Mouse (Mus musculus): Measurements from ENCODE around the gene Cklf. TPM values are rescaled to one million over a fixed set of nuclear protein-coding genes. Genes with fewer than 3 reads are reported as not detected.
"Not testable (repeated sequence)": the region's sequence is repeated elsewhere in the genome, so short reads cannot be mapped to it uniquely, and the experiment has no call there.

Gene Cklf
- total and polyA plus RNA-seq, 2 experiments from 2014 or later: 1.7 to 13.3 TPM

- ATAC-seq (ENCODE audit: insufficient read depth, low read depth) (no peak), DNase-seq (ENCODE audit: low spot score) (no peak)
- TF ChIP-seq EP300 (IDR thresholded peaks at IDR 0.05; ENCODE audit: low read depth): no peak
- TF ChIP-seq CTCF (IDR thresholded peaks at IDR 0.05; ENCODE audit: low read depth): no peak
- H3K36me3 ChIP-seq (replicated peaks; ENCODE audit: control insufficient read depth, insufficient read depth, low read length): peaks cover 8% of the 10 kb centered on the region; the same call in 1 of the 2 replicates
- H3K4me3 ChIP-seq (ENCODE audit: low read depth, low read length): no peak overlapping the region
- H3K4me1 ChIP-seq (ENCODE audit: control insufficient read depth, insufficient read depth): no peaks in the 10 kb centered on the region
- no peaks in the 10 kb centered on the region for H3K27me3 ChIP-seq (ENCODE audit: control insufficient read depth, insufficient read depth, low read length)
- no peaks in the 10 kb centered on the region for H3K9me3 ChIP-seq (replicated peaks; ENCODE audit: control insufficient read depth, low read length)
- no peak overlapping the region for H3K9ac ChIP-seq (replicated peaks; ENCODE audit: low read depth, low read length)
- H3K4me2 ChIP-seq (ENCODE audit: low read depth, low read length): no peak overlapping the region
- H3K27ac ChIP-seq (ENCODE audit: low read depth): no peak overlapping the region
Measured at GRCm38 (mm10) chr8:104268368-104268767, 17.7 kb downstream of the Cklf start.

GRCm38 (mm10) chr8:104268937-104269440 is 18.3 kb downstream of the Cklf start:
- Histone ChIP-seq H3K9ac (replicated peaks; ENCODE audit: low read depth, low read length) (no peak overlapping the region), H3K4me2 (ENCODE audit: low read depth, low read length) (no peak overlapping the region), H3K27ac (ENCODE audit: low read depth) (no peak overlapping the region), H3K36me3 (replicated peaks; ENCODE audit: control insufficient read depth, insufficient read depth, low read length) (0 out of 2 replicates have a peak, but pooled peaks cover 2% of the 10 kb centered on the region), H3K27me3 (ENCODE audit: control insufficient read depth, insufficient read depth, low read length) (no peaks in the 10 kb centered on the region), H3K9me3 (replicated peaks; ENCODE audit: control insufficient read depth, low read length) (no peaks in the 10 kb centered on the region), H3K4me1 (ENCODE audit: control insufficient read depth, insufficient read depth) (no peaks in the 10 kb centered on the region), H3K4me3 (ENCODE audit: low read depth, low read length) (no peak overlapping the region)
- TF ChIP-seq CTCF (IDR thresholded peaks at IDR 0.05; ENCODE audit: low read depth) (no peak), EP300 (IDR thresholded peaks at IDR 0.05; ENCODE audit: low read depth) (no peak)
- WGBS: 75% methylated on average over 6 of the region's 6 CpGs
- ATAC-seq (ENCODE audit: insufficient read depth, low read depth) (no peak), DNase-seq (ENCODE audit: low spot score) (no peak)

- not testable (repeated sequence) for H3K4me2 ChIP-seq (ENCODE audit: low read depth, low read length); H3K4me3 ChIP-seq (ENCODE audit: low read depth, low read length); DNase-seq (ENCODE audit: low spot score); H3K36me3 ChIP-seq (replicated peaks; ENCODE audit: control insufficient read depth, insufficient read depth, low read length); H3K9ac ChIP-seq (replicated peaks; ENCODE audit: low read depth, low read length); H3K4me1 ChIP-seq (ENCODE audit: control insufficient read depth, insufficient read depth); H3K27me3 ChIP-seq (ENCODE audit: control insufficient read depth, insufficient read depth, low read length); H3K9me3 ChIP-seq (replicated peaks; ENCODE audit: control insufficient read depth, low read length); H3K27ac ChIP-seq (ENCODE audit: low read depth); ATAC-seq (ENCODE audit: insufficient read depth, low read depth)
- WGBS: 71% methylated on average over 9 of the region's 12 CpGs
Measured at GRCm38 (mm10) chr8:104293081-104293480, 42.4 kb downstream of the Cklf start, which contains the start of gene Cmtm2a. Cmtm2a (minus strand) TSS chr8:104293181.

- 70% methylated on average over 1 of the region's 1 CpGs for WGBS
- H3K36me3 ChIP-seq (replicated peaks; ENCODE audit: control insufficient read depth, insufficient read depth, low read length): no peaks in the 10 kb centered on the region
- no peak for ATAC-seq (ENCODE audit: insufficient read depth, low read depth)
Measured at GRCm38 (mm10) chr8:104294396-104294795, 43.7 kb downstream of the Cklf start.

GRCm38 (mm10) chr8:104301577-104301976 is 50.9 kb downstream of the Cklf start:
- not testable (repeated sequence) for H3K27me3 ChIP-seq (ENCODE audit: control insufficient read depth, insufficient read depth, low read length); H3K9me3 ChIP-seq (replicated peaks; ENCODE audit: control insufficient read depth, low read length); H3K4me2 ChIP-seq (ENCODE audit: low read depth, low read length); H3K4me1 ChIP-seq (ENCODE audit: control insufficient read depth, insufficient read depth); H3K9ac ChIP-seq (replicated peaks; ENCODE audit: low read depth, low read length); H3K36me3 ChIP-seq (replicated peaks; ENCODE audit: control insufficient read depth, insufficient read depth, low read length); H3K4me3 ChIP-seq (ENCODE audit: low read depth, low read length); H3K27ac ChIP-seq (ENCODE audit: low read depth); DNase-seq (ENCODE audit: low spot score)
- peak; percentile 49; the same call in 1 of the 2 replicates for ATAC-seq (ENCODE audit: insufficient read depth, low read depth)
- WGBS: 26% methylated on average over 3 of the region's 3 CpGs

More at GRCm38 (mm10) chr8:104294396-104294795, 43.7 kb downstream of the Cklf start:
- no peak for TF ChIP-seq CTCF (IDR thresholded peaks at IDR 0.05; ENCODE audit: low read depth)
- no peak for TF ChIP-seq EP300 (IDR thresholded peaks at IDR 0.05; ENCODE audit: low read depth)
- Histone ChIP-seq H3K9me3 (replicated peaks; ENCODE audit: control insufficient read depth, low read length) (no peaks in the 10 kb centered on the region), H3K4me2 (ENCODE audit: low read depth, low read length) (no peak overlapping the region), H3K27ac (ENCODE audit: low read depth) (no peak overlapping the region), H3K4me3 (ENCODE audit: low read depth, low read length) (no peak overlapping the region), H3K27me3 (ENCODE audit: control insufficient read depth, insufficient read depth, low read length) (no peaks in the 10 kb centered on the region), H3K9ac (replicated peaks; ENCODE audit: low read depth, low read length) (no peak overlapping the region), H3K4me1 (ENCODE audit: control insufficient read depth, insufficient read depth) (no peaks in the 10 kb centered on the region)
- DNase-seq (ENCODE audit: low spot score): no peak

- ATAC-seq (ENCODE audit: insufficient read depth, low read depth); H3K9me3 ChIP-seq (replicated peaks; ENCODE audit: control insufficient read depth, low read length); H3K9ac ChIP-seq (replicated peaks; ENCODE audit: low read depth, low read length); DNase-seq (ENCODE audit: low spot score); H3K4me2 ChIP-seq (ENCODE audit: low read depth, low read length); H3K36me3 ChIP-seq (replicated peaks; ENCODE audit: control insufficient read depth, insufficient read depth, low read length); H3K27me3 ChIP-seq (ENCODE audit: control insufficient read depth, insufficient read depth, low read length); H3K4me3 ChIP-seq (ENCODE audit: low read depth, low read length); H3K4me1 ChIP-seq (ENCODE audit: control insufficient read depth, insufficient read depth); H3K27ac ChIP-seq (ENCODE audit: low read depth): not testable (repeated sequence)
- WGBS: 81% methylated on average over 4 of the region's 4 CpGs
Measured at GRCm38 (mm10) chr8:104302536-104302935, 51.9 kb downstream of the Cklf start.

Measured in heart, postnatal 0 days (tissue).